Mouse (Mus musculus): ENCODE data around the gene Tppp3. TPM values are rescaled to one million over a fixed set of nuclear protein-coding genes. Genes with fewer than 3 reads are reported as not detected.

Gene Tppp3
- polyA plus RNA-seq, 1 experiment from 2014 or later = 94.2 TPM

DNA sequence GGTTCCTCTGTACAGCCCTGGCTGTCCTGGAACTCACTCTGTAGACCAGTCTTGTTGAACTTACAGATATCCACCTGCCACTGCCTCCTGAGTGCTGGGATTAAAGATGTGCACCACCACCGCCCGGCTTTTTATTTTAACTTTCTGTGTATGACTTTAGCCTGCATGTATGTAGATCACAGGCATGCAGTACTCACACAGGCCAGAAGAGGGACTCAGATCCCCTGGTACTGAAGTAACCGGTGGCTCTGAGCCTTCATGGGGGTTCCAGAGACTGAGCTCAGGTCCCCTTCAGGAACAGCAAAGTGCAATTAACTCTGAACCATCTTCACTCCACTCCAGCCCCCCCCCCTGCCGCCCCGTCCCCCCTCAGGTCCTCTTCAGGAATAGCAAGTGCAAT lies 32.5 kb downstream of the Tppp3 start:
- H3K9ac ChIP-seq (replicated peaks) = no peak overlapping the region
- no peaks in the 10 kb centered on the region for H3K9me3 ChIP-seq
- no peak overlapping the region for H3K27ac ChIP-seq (replicated peaks)
- H3K36me3 ChIP-seq = no peaks in the 10 kb centered on the region
- no peak for ATAC-seq (ENCODE audit: low FRiP score, low read depth)
- H3K4me2 ChIP-seq (replicated peaks) = no peak overlapping the region
- H3K27me3 ChIP-seq = no peaks in the 10 kb centered on the region
- no peak overlapping the region for H3K4me3 ChIP-seq
- WGBS = 39% methylated on average over 5 of the region's 5 CpGs
- H3K4me1 ChIP-seq = peaks cover 11% of the 10 kb centered on the region

DNA sequence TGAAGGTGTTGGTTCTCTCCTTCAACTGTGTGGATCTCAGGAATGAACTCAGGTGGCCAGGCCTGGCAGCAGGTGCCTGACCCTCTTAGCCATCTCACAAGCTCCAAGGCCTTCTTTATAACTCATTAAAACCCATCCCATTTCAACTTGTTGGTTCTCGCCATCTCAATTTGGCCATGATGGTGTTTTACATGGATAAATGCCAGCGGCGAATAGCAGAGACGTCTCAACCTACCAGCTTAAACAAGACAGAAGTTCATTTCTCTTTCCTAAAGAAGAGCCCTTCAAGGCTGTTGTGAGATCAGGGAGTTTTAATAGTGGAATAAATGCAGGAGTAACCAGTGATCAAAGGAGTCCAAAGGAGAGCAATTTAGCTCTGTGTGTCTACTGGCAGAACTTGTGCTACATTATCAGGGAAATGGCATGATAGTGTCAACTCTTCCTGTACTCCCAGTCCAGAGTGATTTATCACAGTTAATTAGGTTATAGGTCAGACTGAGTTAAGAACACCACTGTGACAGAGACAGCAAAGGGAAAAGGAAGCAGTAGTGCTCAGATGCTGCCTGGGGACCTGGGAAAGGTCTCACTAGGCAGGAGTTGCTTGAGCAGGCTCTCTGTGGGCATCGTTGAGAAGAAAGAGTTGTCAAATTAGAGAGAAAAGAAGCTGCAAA lies 34.1 kb downstream of the Tppp3 start:
- Histone ChIP-seq H3K9ac (replicated peaks) (no peak overlapping the region), H3K27me3 (no peaks in the 10 kb centered on the region), H3K4me1 (peaks cover 20% of the 10 kb centered on the region), H3K36me3 (no peaks in the 10 kb centered on the region), H3K27ac (replicated peaks) (no peak overlapping the region), H3K4me3 (no peak overlapping the region), H3K4me2 (replicated peaks) (no peak overlapping the region), H3K9me3 (no peaks in the 10 kb centered on the region)
- WGBS = 89% methylated on average over 5 of the region's 5 CpGs
- no peak for ATAC-seq (ENCODE audit: low FRiP score, low read depth)

DNA sequence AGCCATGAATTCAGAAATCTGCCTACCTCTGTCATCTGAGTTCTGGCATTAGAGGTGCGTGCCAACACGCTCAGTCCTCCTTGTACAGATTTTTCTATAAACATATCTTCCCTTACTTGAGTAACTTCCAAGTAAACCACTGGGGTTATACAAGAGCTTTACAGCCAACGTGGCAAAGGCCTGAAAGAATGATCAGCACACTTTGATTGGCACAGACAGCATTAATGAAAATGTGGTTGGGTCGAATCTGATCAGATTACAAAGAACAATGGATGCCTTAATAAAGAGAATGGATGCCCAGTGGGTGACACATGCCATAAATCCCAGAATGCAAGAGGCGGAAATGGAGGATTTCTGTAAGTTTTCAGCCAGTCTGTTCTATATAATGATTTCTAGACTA lies 35.1 kb downstream of the Tppp3 start:
- H3K9ac ChIP-seq (replicated peaks) = no peak overlapping the region
- WGBS = 70% methylated on average over 5 of the region's 5 CpGs
- H3K4me2 ChIP-seq (replicated peaks) = no peak overlapping the region
- no peaks in the 10 kb centered on the region for H3K9me3 ChIP-seq
- ATAC-seq (ENCODE audit: low FRiP score, low read depth) = no peak
- no peaks in the 10 kb centered on the region for H3K27me3 ChIP-seq
- peaks cover 26% of the 10 kb centered on the region for H3K4me1 ChIP-seq
- no peak overlapping the region for H3K4me3 ChIP-seq
- H3K27ac ChIP-seq (replicated peaks) = no peak overlapping the region
- no peaks in the 10 kb centered on the region for H3K36me3 ChIP-seq

DNA sequence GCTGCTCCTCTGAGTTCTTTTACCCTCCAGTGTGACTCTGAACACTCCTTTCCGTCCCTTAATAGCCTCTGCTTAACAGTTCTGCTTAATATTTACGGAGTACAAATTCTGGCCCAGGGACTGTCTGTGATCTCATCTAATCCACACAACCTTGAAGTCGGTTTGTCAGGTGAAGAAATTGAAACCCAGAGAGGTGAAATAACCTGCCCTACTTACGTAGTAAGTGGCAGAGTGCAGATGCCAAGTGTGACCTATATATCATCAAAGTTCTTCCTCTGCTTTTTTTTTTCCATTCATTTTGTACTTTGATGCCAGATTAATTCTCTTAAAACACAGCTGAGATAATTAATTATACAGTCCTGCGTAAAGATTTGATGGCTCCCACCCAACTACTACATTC lies 37.2 kb downstream of the Tppp3 start:
- Histone ChIP-seq H3K9me3 (no peaks in the 10 kb centered on the region), H3K4me3 (no peak overlapping the region), H3K27ac (replicated peaks) (0 out of 2 replicates have a peak overlapping the region, but pooled peaks have one; percentile 47), H3K9ac (replicated peaks) (no peak overlapping the region), H3K4me2 (replicated peaks) (no peak overlapping the region), H3K27me3 (no peaks in the 10 kb centered on the region), H3K4me1 (peaks cover 20% of the 10 kb centered on the region), H3K36me3 (no peaks in the 10 kb centered on the region)
- ATAC-seq (ENCODE audit: low FRiP score, low read depth) = no peak
- 77% methylated on average over 5 of the region's 5 CpGs for WGBS

DNA sequence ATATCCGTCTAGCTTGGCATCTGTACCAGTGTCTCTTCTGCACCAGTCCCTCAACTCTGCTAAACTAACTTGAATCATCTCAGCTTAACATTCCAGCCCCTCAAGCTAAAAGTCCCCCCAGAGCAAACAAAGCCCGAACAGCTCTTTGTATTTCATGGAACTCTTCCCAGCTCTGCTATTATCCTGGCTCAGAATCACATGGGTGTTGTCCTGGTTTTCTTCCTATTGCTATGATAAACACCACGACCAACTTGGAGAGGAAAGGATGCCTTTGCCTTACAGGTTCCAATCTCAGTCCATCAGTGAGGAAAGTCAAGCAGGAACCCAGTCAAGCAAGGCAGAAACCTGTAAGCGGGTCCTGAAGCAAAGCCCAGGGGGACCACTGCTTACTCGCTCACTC lies 37.8 kb downstream of the Tppp3 start:
- no peaks in the 10 kb centered on the region for H3K27me3 ChIP-seq
- no peaks in the 10 kb centered on the region for H3K9me3 ChIP-seq
- peak overlapping the region; percentile 47 for H3K27ac ChIP-seq (replicated peaks)
- H3K9ac ChIP-seq (replicated peaks) = no peak overlapping the region
- H3K4me3 ChIP-seq = no peak overlapping the region
- H3K36me3 ChIP-seq = no peaks in the 10 kb centered on the region
- 29% methylated on average over 5 of the region's 5 CpGs for WGBS
- no peak for ATAC-seq (ENCODE audit: low FRiP score, low read depth)
- no peak overlapping the region for H3K4me2 ChIP-seq (replicated peaks)
- peaks cover 20% of the 10 kb centered on the region for H3K4me1 ChIP-seq

DNA sequence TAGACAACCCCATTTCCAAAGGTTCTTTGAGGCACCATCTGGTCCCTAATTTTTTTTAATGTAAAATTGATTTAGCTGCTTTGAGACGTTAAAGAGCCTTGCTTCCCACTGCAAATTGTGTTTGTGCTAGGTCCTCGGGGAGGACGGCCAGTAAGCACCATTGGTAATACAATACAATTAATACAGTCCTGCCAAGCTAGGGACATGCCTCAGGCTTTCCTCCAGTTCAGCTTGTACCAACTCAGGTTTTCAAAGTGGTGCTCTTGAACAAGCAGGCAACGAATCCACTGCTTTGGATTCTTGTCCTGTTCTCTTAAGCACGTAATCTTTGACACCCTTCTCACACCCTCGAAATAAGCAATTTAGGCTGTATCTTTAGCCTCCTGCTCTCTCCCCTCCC lies 38.3 kb downstream of the Tppp3 start:
- peak overlapping the region; percentile 47 for H3K27ac ChIP-seq (replicated peaks)
- WGBS = 33% methylated on average over 6 of the region's 6 CpGs
- ATAC-seq (ENCODE audit: low FRiP score, low read depth) = peak; percentile 44; the same call in 1 of the 2 replicates

DNA sequence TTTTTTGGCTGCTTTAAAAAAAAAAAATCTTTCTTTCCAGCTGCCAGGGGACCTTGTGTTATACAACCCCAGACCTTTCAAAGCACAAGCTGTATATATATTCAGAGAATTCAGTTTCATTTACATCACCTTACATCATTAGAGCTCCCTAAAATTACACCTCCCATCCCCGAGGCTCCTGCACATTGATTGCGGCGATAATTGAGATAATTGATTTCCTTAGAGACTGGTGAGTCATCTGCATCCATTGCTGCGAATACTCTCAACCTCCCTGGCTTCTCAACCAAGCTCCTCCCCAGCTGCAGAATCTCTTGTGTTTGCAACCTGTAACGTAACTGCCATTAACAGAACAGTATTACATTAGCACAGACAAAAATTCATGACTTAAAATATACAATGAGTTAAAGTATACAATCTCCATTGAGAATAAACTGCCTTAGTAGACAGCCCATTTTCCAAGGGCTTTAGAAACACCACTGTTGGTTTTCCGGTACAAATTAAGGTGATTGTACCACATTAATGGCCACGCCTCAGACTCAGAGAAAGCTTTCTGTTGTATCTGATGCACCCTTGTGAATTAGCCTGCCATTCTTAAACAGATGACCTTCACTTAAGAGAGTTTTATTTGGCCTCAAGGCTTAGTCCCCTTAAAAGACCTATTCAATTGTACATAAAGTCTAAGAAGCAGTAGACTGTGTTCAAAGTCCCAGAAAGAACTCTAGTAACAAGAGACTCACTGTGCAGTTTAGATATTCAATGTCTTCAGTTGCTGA lies 39.4 kb downstream of the Tppp3 start:
- 56% methylated on average over 7 of the region's 7 CpGs for WGBS
- no peak overlapping the region for H3K27ac ChIP-seq (replicated peaks)

More for the DNA sequence above, 38.3 kb downstream of the Tppp3 start:
- no peaks in the 10 kb centered on the region for H3K36me3 ChIP-seq
- H3K4me3 ChIP-seq = no peak overlapping the region
- no peaks in the 10 kb centered on the region for H3K27me3 ChIP-seq
- H3K4me2 ChIP-seq (replicated peaks) = no peak overlapping the region
- H3K9ac ChIP-seq (replicated peaks) = no peak overlapping the region
- no peaks in the 10 kb centered on the region for H3K9me3 ChIP-seq
- peaks cover 20% of the 10 kb centered on the region for H3K4me1 ChIP-seq

DNA sequence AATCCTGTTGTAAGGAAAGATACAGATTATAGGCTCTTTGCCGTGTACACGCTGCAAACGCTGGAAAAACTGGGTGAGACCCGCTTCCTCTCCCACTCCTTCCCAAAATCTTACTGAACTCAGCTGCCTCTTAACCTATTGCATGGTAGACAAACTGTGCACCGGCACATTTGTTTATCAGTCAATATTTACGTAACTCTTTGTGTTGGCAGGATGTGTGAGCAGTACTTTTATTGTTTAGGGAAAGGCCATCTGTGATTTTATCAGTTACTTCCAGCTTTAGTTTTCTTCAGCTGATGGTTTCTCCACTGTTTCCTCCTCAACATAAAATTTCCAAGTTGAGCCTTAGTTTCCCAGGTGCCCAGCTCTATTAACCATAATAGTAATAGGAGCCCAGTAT lies 44.4 kb downstream of the Tppp3 start:
- H3K4me2 ChIP-seq (replicated peaks) = no peak overlapping the region
- H3K4me3 ChIP-seq = no peak overlapping the region
- no peak overlapping the region for H3K27ac ChIP-seq (replicated peaks)
- H3K9ac ChIP-seq (replicated peaks) = no peak overlapping the region
- ATAC-seq (ENCODE audit: low FRiP score, low read depth) = no peak
- WGBS = 81% methylated on average over 6 of the region's 6 CpGs
- H3K9me3 ChIP-seq = no peaks in the 10 kb centered on the region
- peaks cover 4% of the 10 kb centered on the region; the same call in 1 of the 2 replicates for H3K4me1 ChIP-seq
- no peaks in the 10 kb centered on the region for H3K27me3 ChIP-seq
- no peaks in the 10 kb centered on the region for H3K36me3 ChIP-seq

More for the DNA sequence above, 39.4 kb downstream of the Tppp3 start:
- Histone ChIP-seq H3K27me3 (no peaks in the 10 kb centered on the region), H3K9me3 (no peaks in the 10 kb centered on the region), H3K36me3 (no peaks in the 10 kb centered on the region), H3K4me2 (replicated peaks) (no peak overlapping the region), H3K9ac (replicated peaks) (no peak overlapping the region), H3K4me1 (peaks cover 20% of the 10 kb centered on the region), H3K4me3 (no peak overlapping the region)
- no peak for ATAC-seq (ENCODE audit: low FRiP score, low read depth)

DNA sequence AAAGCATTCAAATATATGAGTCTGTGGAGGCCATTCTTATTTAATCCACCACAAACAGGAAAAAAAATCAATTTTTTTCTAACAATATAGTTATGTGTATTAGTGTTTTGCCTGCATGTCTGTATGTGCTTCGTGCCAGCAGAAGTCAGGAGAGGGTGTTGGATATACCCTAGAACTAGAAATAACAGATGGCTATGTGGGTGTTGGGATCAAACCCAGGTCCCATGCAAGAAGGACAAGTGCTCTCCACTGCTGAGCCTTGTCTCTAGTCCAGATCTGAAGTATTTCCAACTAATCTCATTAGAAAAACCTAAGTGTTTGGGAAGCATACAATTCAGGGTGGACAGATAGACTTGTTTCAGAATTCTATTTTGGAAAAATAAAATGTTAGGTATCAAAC lies 49.3 kb downstream of the Tppp3 start:
- Histone ChIP-seq H3K9me3 (no peaks in the 10 kb centered on the region), H3K9ac (replicated peaks) (no peak overlapping the region), H3K36me3 (no peaks in the 10 kb centered on the region), H3K4me1 (no peaks in the 10 kb centered on the region), H3K27ac (replicated peaks) (no peak overlapping the region), H3K4me2 (replicated peaks) (no peak overlapping the region), H3K27me3 (no peaks in the 10 kb centered on the region), H3K4me3 (no peak overlapping the region)
- no peak for ATAC-seq (ENCODE audit: low FRiP score, low read depth)
- 82% methylated on average over 1 of the region's 1 CpGs for WGBS

DNA sequence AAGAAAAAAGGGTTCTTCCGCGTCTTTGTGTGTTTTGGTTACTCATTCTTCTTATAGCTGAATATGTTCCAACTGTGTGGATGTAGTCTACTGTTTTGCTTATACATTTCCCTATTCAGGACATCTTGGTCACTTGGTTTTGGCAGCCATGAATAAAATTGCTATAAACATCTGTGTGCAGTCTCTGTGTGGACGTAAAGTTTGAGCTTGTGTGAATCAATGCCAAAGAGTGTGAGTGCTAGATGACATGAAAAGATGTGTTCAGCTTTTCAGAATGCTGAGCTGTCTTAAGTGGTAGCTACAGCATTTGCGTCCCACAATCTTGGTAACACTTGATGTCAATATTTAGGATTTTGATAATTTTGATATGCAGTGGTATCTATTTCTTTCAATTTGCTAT lies 51.5 kb downstream of the Tppp3 start:
- no peaks in the 10 kb centered on the region for H3K4me1 ChIP-seq
- no peak for ATAC-seq (ENCODE audit: low FRiP score, low read depth)
- no peaks in the 10 kb centered on the region for H3K27me3 ChIP-seq
- H3K9me3 ChIP-seq = no peaks in the 10 kb centered on the region
- WGBS = 93% methylated on average over 4 of the region's 4 CpGs
- H3K4me2 ChIP-seq (replicated peaks) = no peak overlapping the region
- H3K4me3 ChIP-seq = no peak overlapping the region
- no peaks in the 10 kb centered on the region for H3K36me3 ChIP-seq
- no peak overlapping the region for H3K27ac ChIP-seq (replicated peaks)
- H3K9ac ChIP-seq (replicated peaks) = no peak overlapping the region

DNA sequence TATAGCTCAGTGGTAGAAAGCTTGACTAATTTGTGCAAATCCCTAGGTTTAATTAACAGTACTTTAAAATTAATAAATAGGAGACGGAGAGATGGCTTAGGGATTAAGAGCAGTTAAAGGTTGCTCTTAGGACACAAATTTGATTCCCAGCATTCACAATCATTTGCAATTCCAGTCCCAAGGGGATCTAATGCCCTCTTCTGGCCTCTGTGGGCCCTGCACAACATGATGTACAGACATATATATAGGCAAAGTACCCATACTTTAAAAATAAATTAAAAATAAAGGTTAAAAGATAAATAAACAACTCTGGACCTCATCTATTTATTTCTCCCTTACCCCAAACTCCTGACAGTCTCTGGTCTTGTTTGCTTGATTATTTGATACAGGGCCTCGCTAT lies 52.3 kb downstream of the Tppp3 start:
- Histone ChIP-seq H3K27me3 (peaks cover 4% of the 10 kb centered on the region), H3K9me3 (no peaks in the 10 kb centered on the region), H3K9ac (replicated peaks) (no peak overlapping the region), H3K27ac (replicated peaks) (no peak overlapping the region), H3K4me1 (no peaks in the 10 kb centered on the region), H3K4me2 (replicated peaks) (no peak overlapping the region), H3K4me3 (no peak overlapping the region), H3K36me3 (no peaks in the 10 kb centered on the region)
- 71% methylated on average over 2 of the region's 2 CpGs for WGBS
- ATAC-seq (ENCODE audit: low FRiP score, low read depth) = no peak

Measured in midbrain, embryonic 12.5 days (tissue).